Mouse (Mus musculus) forebrain, postnatal 0 days (tissue): ENCODE results near the gene Mapt. TPM values are rescaled to one million over a fixed set of nuclear protein-coding genes. Genes with fewer than 3 reads are reported as not detected.
A peak's percentile ranks its signal among the peaks of the same experiment; 100 is the strongest.

ENCODE experiments used
- ATAC-seq: fragments of 200-750 bp; cut with Nextera tagmentation; 2 replicates; pipeline ENCODE4 v1.8.0; 2017; ENCODE audit warnings: mild to moderate bottlenecking, moderate library complexity
- DNase-seq: peaks from one replicate; pipeline ENCODE4 v3.0.0-alpha.2; 2015
- H3K27ac ChIP-seq: fragments of 300-500 bp; sonication (generic); 2 replicates; pipeline ENCODE4 v1.5.1; 2014; ENCODE audit warnings: low read depth, mild to moderate bottlenecking, antibody characterized with exemption, low read length, moderate library complexity, mixed read lengths
- H3K27me3 ChIP-seq: fragments of 300-500 bp; sonication (generic); 2 replicates; pipeline ENCODE4 v1.6.1; 2014; ENCODE audit warnings: mild to moderate bottlenecking, low read length, mixed read lengths; ENCODE audit not compliant: insufficient read depth
- H3K36me3 ChIP-seq: fragments of 300-500 bp; sonication (generic); 2 replicates; pipeline ENCODE4 v1.6.1; 2014; ENCODE audit warnings: mild to moderate bottlenecking, moderate library complexity; ENCODE audit not compliant: insufficient read depth
- H3K4me1 ChIP-seq: fragments of 300-500 bp; sonication (generic); 2 replicates; pipeline ENCODE4 v1.6.1; 2014; ENCODE audit warnings: antibody characterized with exemption; ENCODE audit not compliant: insufficient read depth
- H3K4me2 ChIP-seq: fragments of 300-500 bp; sonication (generic); 2 replicates; pipeline ENCODE4 v1.6.1; 2014; ENCODE audit warnings: low read depth, mild to moderate bottlenecking, moderate library complexity
- H3K4me3 ChIP-seq: fragments of 300-500 bp; sonication (generic); 2 replicates; pipeline ENCODE4 v1.5.1; 2014; ENCODE audit warnings: low read depth, low read length, mixed read lengths
- H3K9ac ChIP-seq: fragments of 300-500 bp; sonication (generic); 2 replicates; pipeline ENCODE4 v1.6.1; 2014; ENCODE audit warnings: mild to moderate bottlenecking
- H3K9me3 ChIP-seq: fragments of 300-500 bp; sonication (generic); 2 replicates; pipeline ENCODE4 v1.6.1; 2016; ENCODE audit warnings: low read length
- CTCF ChIP-seq: sonication (generic); IDR thresholded peaks from 2 replicates; pipeline ENCODE4 v1.5.1; 2016; ENCODE audit warnings: antibody characterized with exemption, control low read depth, low read depth
- WGBS: fragments of 180-500 bp; shearing (Covaris S2); extraction: QIAGEN DNeasy Blood & Tissue Kit; methylation state at CpG from one replicate; pipeline ENCODE4 v1.1.7; 2014; 5-methylcytosine and 5-hydroxymethylcytosine counted together
- polyA plus RNA-seq: library from polyadenylated mRNA; unstranded; fragments of >200 nt; fragmentation: Nextera tagmentation; extraction: Ambion mirVana; gene quantifications from 2 replicates; pipeline ENCODE4 v1.2.1, GENCODE M21; 2015
- total RNA-seq: library from RNA; depleted of rRNA; stranded (reverse); fragments of >200 nt; gene quantifications from 2 replicates; pipeline ENCODE4 v1.2.3, GENCODE M21; 2014

Mapt gene
- total and polyA plus RNA-seq, 2 experiments from 2014 or later = 641 to 1,388 TPM

DNA sequence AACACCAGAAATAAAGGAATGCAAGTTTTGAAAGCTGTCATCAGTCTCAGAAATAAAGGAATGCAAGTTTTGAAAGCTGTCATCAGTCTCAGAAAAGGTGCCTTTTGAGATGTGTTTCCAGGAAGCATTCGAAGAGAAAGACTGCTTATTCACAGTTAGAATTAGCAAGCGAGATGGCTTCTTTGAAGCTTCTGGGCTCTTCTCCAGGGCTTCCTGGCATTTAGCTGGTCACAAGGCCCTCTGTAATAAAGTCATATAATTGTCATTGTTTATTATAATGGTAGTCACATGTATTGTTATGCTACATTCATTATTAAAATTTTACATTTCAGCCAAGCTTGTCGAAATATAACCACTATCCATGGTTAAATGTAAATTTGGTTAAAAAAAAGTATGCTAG is 13.1 kb upstream of the Mapt start:
- H3K4me2 ChIP-seq = no peak overlapping the region
- no peak overlapping the region for H3K9ac ChIP-seq
- no peaks in the 10 kb centered on the region for H3K4me1 ChIP-seq
- H3K9me3 ChIP-seq = no peaks in the 10 kb centered on the region
- DNase-seq (peak; percentile 34), ATAC-seq (no peak)
- H3K4me3 ChIP-seq = no peak overlapping the region
- WGBS = 26% methylated on average over 3 of the region's 3 CpGs
- no peaks in the 10 kb centered on the region for H3K36me3 ChIP-seq
- no peak overlapping the region for H3K27ac ChIP-seq
- TF ChIP-seq CTCF = no peak
- no peaks in the 10 kb centered on the region for H3K27me3 ChIP-seq

DNA sequence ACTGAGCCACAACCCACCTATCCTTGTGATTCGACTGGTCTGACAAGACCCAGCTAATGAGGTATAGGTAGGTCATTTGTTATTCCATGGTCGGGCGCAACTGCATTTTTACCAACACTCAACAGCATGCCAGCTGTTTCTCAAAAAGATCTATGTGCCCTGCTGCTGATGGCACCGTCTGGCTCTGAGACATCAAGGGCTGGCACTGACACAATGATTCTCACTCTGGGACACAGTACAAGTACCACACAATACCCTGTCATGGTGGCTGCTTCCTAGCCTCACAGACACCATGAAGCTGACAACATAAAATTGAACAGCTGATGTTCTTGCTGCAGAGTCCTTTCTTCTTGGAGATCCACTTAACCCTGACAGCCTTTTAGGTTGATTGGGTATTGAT is 10.9 kb upstream of the Mapt start:
- H3K27me3 ChIP-seq = no peaks in the 10 kb centered on the region
- H3K9ac ChIP-seq = no peak overlapping the region
- H3K4me3 ChIP-seq = no peak overlapping the region
- H3K36me3 ChIP-seq = no peaks in the 10 kb centered on the region
- DNase-seq (no peak), ATAC-seq (no peak)
- H3K9me3 ChIP-seq = no peaks in the 10 kb centered on the region
- no peak for TF ChIP-seq CTCF
- WGBS = 74% methylated on average over 4 of the region's 4 CpGs
- H3K4me2 ChIP-seq = no peak overlapping the region
- H3K27ac ChIP-seq = no peak overlapping the region
- no peaks in the 10 kb centered on the region for H3K4me1 ChIP-seq

DNA sequence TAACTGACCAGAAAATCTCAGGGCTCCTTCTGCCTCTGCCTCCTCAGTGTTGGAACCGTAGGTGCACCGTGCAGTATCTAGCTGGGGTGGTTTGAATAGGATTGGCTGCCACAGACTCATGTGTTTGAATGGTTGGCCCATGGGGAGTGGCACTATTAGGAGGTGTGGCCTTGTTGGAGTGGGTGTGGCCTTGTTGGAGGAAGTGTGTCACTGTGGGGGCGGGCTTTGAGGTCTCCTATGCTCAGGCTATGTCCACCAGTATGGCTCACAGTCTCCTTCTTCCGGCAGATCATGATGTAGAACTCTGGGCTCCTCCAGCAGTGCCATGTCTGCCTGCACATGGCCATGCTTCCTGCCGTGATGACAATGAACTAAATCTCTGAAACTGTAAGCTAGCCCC is 9.4 kb upstream of the Mapt start:
- Histone ChIP-seq H3K27ac (no peak overlapping the region), H3K9ac (no peak overlapping the region), H3K27me3 (no peaks in the 10 kb centered on the region), H3K4me3 (no peak overlapping the region), H3K36me3 (no peaks in the 10 kb centered on the region), H3K4me1 (no peaks in the 10 kb centered on the region), H3K4me2 (no peak overlapping the region), H3K9me3 (no peaks in the 10 kb centered on the region)
- TF ChIP-seq CTCF = no peak
- ATAC-seq (no peak), DNase-seq (no peak)
- WGBS = 75% methylated on average over 5 of the region's 5 CpGs

DNA sequence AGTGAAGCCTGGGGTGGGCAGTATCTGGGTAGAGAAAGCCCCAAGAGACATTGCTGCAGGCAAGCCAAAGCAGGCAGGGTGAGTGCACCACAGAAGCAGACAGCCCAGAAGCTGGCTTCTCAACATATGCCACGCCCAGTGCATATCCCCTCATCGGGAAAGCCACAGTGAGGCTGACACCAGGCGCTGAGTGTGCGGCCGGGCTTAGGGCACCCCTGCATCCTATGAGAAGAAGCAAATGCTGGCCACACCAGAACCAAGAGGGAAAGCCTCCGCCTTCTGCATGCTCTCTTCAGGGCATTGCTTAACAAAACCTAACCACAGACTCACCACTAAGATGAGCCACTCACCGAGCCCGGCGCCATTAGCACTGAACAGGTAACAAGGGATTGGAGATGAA is 7.9 kb upstream of the Mapt start:
- H3K4me1 ChIP-seq = no peaks in the 10 kb centered on the region
- 88% methylated on average over 9 of the region's 9 CpGs for WGBS
- ATAC-seq = no peak

DNA sequence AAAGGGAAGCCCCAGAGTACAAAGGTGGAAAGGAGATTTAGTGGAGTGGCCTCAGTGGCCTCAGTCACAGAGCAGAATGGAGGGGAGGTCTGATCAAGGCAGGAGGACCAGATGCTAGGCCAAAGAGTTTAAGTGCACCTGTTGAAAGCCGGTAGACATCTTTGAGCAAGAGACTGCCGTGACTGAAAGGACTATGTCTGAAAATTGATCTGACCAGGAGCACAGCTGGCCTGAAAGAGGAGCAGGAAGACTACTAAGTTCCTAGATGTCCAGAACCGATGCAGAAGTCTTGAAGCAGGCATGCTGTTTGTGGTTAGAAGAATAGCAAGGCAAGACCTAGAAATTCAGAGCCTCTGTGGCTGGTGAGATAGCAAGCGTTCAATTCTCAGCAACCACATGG is 1.8 kb upstream of the Mapt start:
- H3K27ac ChIP-seq = no peak overlapping the region
- TF ChIP-seq CTCF = no peak
- DNase-seq (no peak), ATAC-seq (no peak)
- no peaks in the 10 kb centered on the region for H3K9me3 ChIP-seq
- H3K27me3 ChIP-seq = no peaks in the 10 kb centered on the region
- 70% methylated on average over 4 of the region's 4 CpGs for WGBS
- no peak overlapping the region for H3K4me3 ChIP-seq
- H3K4me2 ChIP-seq = no peak overlapping the region
- H3K4me1 ChIP-seq = no peaks in the 10 kb centered on the region
- H3K9ac ChIP-seq = no peak overlapping the region
- no peaks in the 10 kb centered on the region for H3K36me3 ChIP-seq

More for the DNA sequence above, 7.9 kb upstream of the Mapt start:
- no peak overlapping the region for H3K4me2 ChIP-seq
- DNase-seq = no peak
- no peak overlapping the region for H3K4me3 ChIP-seq
- no peak overlapping the region for H3K9ac ChIP-seq
- H3K27me3 ChIP-seq = no peaks in the 10 kb centered on the region
- TF ChIP-seq CTCF = no peak
- no peaks in the 10 kb centered on the region for H3K36me3 ChIP-seq
- H3K27ac ChIP-seq = no peak overlapping the region
- H3K9me3 ChIP-seq = no peaks in the 10 kb centered on the region

DNA sequence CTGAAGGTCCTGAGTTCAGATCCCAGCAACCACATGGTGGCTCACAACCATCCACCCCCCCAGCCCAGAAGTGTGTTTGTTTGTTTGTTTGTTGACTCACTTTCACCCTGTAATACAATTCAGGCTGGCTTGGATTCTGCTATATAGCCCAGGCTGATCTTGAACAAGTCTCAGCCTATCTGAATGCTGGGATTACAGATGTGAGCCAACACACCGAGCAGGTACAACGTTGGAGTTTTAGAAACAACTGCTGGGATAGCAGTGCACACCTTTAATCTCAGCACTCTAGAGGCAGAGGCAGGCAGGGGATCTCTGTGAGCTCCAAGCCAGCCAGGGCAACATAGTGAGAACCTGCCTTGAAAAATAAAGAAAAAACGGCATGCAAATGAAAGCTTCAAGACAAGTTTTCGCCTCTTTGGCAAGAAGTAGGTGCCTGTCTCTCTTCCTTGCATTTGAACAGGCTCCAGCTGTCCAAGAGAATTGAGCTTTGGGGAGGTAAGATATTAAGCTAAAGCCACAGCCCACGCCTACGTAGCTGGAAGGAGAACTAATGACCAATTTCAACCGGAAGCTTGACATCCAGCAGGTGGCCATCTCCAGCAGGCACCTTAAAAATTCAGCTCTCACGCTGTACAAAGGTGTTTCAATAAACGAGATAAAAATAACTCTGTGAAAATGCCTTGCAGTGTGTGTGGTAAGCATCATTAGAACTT is 968 bp upstream of the Mapt start:
- 7% methylated on average over 9 of the region's 9 CpGs for WGBS
- ATAC-seq (no peak), DNase-seq (peak; percentile 51)
- Histone ChIP-seq H3K9ac (peak overlapping the region; percentile 98), H3K36me3 (no peaks in the 10 kb centered on the region), H3K27me3 (no peaks in the 10 kb centered on the region), H3K4me3 (peak overlapping the region; percentile 73), H3K4me1 (peaks cover 6% of the 10 kb centered on the region; the same call in 1 of the 2 replicates), H3K9me3 (no peaks in the 10 kb centered on the region), H3K27ac (peak overlapping the region; percentile 97), H3K4me2 (peak overlapping the region; percentile 84)
- TF ChIP-seq CTCF = 0 out of 2 replicates have a peak, but pooled peaks have one; percentile 17

DNA sequence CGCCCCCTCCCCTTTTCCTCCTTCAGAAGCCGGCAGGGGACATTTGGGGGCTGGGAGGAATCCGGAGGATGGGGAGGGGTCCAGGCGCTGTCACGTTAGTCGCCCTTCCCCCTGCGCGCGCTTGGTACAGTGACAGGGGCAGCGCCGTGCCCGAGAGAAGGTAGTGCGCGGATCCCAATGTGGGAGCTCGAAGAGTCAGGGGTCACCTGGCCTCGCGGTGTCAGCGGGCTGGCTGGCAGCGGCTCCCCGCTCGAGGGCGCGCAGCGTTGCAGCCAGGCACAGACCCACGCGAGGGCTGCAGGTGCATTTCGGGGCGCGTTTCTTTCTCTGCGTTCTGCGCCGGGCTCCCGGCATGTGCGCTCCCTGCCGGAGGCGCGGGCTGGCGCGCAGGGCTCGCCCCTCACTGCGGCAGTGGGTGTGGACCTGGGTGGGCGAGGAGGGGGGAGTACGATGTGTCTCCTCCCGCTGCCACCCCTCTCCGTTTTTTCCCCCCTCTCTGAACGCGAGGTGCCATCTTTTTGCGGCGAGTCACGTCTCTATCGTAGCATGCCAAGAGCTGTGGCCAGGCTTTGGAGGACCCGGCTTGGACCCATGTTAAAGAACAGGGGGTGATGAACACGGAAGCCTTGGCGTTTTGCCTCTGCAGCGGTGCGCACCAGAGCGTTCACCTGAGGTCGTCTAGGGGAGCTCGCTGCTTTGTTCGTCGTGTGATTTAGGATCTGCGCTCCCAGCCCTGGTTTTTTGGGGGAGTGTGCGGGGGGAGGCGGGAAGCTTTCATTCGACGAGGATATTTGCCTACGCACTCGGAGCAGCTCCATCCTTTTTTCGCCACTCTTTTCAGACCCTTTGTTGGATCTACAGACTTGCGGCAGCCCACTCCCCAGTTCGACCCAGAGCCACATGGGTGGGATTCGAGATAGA is 1.2 kb downstream of the Mapt start:
- H3K4me1 ChIP-seq = peaks cover 27% of the 10 kb centered on the region
- H3K4me3 ChIP-seq = peak overlapping the region; percentile 73
- DNase-seq (peak; percentile 92), ATAC-seq (peak; percentile 83)
- no peaks in the 10 kb centered on the region for H3K36me3 ChIP-seq
- peak; percentile 64 for TF ChIP-seq CTCF
- H3K27me3 ChIP-seq = no peaks in the 10 kb centered on the region
- H3K27ac ChIP-seq = peak overlapping the region; percentile 97
- H3K4me2 ChIP-seq = peak overlapping the region; percentile 84
- H3K9me3 ChIP-seq = no peaks in the 10 kb centered on the region
- H3K9ac ChIP-seq = peak overlapping the region; percentile 98
- 1% methylated on average over 69 of the region's 72 CpGs for WGBS
